Mouse (Mus musculus): ENCODE data around the gene Tgm2.

DNA sequence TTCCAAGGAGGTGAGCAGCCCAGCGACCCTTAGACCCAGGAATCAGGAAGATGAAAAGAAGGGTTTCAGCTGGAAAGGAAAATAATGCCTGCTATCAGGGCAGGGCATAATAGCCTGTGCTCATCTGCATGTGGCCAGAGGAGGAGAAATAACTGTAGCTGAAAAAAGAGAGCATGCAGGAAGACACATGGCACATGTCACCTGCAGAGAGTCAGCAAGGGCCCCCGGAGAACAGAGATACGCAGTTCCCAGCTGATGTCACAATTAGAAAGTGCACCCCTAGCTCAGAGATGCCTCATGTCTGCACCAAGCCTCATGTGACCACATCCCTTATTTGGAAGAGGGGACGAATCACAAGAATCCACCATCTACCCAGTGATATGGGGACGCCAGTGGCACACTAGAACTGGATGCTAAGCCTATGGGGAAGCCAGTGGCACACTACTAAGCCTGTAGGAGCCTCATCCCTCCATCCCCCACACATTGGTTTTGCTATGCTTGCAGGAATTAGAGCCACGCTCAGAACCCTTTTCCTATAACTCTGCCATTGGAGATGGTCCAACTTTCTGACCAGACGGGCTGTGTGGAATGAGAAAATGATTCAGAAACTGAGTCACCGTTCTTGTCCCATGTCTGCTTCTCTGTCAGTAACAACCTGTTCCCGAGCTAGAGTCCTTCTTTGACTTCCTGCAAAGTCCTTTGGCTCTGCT is 21.4 kb upstream of the Tgm2 start:
- no peak for TF ChIP-seq CTCF (IDR thresholded peaks at IDR 0.05; ENCODE audit: extremely low read depth, insufficient read depth, insufficient read length, insufficient replicate concordance)
- no peak for TF ChIP-seq POLR2A (IDR thresholded peaks at IDR 0.05; ENCODE audit: low read depth, low read length)
